Mouse (Mus musculus) thymus, adult 18-20 months (tissue): ENCODE results near the gene Chil6.
A peak's percentile ranks its signal among the peaks of the same experiment; 100 is the strongest.

Source experiments
- DNase-seq, 2 experiments: peaks; one replicate each; pipeline ENCODE4 v3.0.0; 2022; ENCODE audit warnings: mixed read lengths in 2 of 2

Gene Chil6

DNA sequence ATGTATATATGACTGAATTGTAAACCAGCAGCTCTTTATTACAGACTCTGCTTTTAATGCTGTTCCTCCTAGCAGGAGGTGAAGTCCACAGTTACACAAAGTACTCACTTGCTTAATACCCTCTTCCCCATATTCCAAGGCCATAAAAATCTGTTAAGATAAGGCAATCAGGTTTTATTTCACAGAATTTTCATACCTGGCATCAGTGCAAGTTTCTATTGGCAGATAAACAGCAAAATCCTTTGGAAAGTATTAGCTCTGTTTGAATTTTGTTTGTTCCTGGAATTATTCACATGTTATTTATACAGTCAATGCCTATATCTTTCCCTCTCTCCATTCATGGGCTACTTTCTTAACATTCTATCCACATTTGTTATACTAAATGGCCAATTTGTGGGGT, at the start of gene Chil6:
Chil6 (minus strand) TSS at position 101 of the 400 bp plus-strand sequence.
- no peak for DNase-seq

GRCm38 (mm10) chr3:106452616-106453015, 46.6 kb upstream of the Chil6 start:
- peak in 1 of 2 experiments; percentile 39 for DNase-seq

DNA sequence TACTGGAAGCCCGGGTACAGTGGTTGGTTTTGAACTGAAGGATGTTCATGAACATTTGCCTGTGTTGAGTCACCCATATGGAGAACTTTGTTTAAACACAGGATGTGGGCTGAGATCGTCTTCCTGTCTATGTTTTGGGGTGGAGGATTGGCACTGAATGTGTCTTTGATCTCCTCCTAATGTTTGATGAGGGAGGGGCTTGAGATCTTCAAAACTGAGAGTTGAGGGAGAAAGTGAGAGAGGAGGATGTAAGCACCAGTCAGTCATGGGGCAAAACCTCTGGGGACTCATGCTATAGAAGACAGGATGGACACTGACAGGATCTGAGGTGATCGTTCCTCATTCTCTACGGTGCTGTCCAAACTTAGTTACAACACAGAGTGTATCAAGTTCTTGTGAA, 43.6 kb upstream of the Chil6 start:
- DNase-seq, result peak; percentile 28 to 78

GRCm38 (mm10) chr3:106448995-106449394, 43.0 kb upstream of the Chil6 start:
- DNase-seq, result no peak

- DNase-seq, result peak in 1 of 2 experiments; percentile 25
Observed at GRCm38 (mm10) chr3:106448571-106448970, 42.6 kb upstream of the Chil6 start.
